Mouse (Mus musculus) heart, postnatal 36 days (tissue): Measurements from ENCODE around the gene Cdh13. TPM values are rescaled to one million over a fixed set of nuclear protein-coding genes. Genes with fewer than 3 reads are reported as not detected.

ENCODE experiments used
- DNase-seq, 2 experiments: peaks; one replicate each; pipeline ENCODE4 v3.0.0; 2021 to 2022
- intact Hi-C: fragments of 180-260 bp; cut with DNase I; formaldehyde crosslinking; loops from one replicate; pipeline ENCODE4 v1.15.1; 2025
- total RNA-seq, 2 experiments: library from RNA; stranded (reverse); gene quantifications; 2 replicates each; pipeline ENCODE4 v1.2.3; 2021

Gene Cdh13
- total RNA-seq, 2 experiments from 2014 or later, result 182 to 204 TPM

DNA sequence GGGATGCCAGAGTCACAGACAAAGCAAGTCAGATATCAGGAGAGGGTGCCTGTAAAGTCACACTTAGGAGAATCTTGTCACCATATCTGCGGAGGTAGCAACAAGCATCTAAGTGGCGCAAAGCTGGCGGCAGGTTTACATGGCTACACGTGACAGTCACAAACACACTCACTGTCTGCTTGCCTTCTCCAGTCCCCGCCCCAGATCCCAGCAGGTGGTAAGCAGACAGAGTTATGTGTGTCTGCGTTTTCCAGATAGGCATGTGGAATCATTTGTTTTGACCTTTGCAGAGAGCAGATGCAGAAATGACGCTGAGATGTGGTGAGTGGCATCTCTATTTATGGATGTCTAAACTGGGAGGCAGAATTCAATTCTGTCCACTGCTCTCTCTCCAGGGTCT is 826.1 kb downstream of the Cdh13 start:
- DNase-seq, result no peak
- intact Hi-C loops, result no loop called here

DNA sequence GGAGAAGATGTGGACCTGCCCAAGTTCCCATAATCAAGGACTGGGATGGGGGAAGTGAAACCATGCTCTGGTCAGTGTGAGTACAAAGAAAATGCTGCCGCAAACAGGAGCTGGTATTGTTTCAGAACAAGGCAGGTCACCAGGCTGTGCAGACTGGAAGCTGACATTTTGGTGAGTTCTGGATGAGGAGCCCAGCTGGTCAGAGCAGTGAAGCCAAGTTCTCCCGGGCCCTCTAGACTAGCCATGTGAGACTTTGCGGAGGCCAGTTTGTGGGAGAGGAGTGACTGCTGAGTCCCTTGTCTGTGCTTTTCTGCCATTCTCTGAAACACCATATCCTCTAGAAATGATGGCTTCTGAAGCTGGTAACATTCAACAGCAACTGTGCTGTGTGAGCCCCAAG is 829.3 kb downstream of the Cdh13 start:
- no peak for DNase-seq
- intact Hi-C loops, result no loop called here

DNA sequence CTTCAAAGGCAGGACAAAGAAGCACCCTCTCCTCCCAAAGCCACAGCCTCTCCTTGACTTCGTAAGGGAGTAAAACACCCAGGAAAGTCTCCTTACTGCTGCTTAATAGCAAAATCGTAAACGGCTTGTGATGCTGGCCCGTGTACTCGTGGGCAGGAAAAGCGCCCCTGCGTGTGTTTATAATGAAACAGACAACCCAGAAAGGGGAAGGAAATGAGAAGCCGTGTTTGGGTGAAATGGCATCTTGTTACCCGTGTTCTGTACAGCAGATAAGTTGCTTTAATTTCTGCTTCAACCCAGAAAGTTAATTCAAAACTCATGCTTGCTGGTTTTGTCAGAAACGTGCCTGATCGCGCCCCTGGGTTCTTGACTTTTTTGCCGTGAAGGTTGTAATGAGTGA is 837.7 kb downstream of the Cdh13 start:
- DNase-seq, result no peak
- intact Hi-C loops, result no loop called here

DNA sequence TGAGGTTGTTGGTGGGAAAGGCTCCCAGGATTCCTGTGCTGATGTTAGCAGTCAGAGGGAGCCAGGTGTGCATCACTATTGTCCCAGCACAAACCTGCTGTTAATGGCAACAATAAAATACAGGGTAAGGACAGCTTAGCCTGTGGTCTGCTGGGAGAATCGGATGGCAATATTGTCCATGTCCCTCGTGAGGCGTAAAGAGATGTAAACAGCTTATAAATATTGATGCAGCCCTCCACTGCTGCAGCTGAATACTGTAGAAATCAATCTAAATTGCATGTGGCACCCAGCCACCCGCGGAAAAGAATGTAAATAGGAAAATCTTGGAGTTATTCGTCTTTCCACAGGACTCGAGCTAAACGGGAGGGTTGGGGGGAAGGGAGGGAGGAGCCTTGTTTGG is 844.3 kb downstream of the Cdh13 start:
- no peak for DNase-seq
- intact Hi-C loops, result no loop called here

DNA sequence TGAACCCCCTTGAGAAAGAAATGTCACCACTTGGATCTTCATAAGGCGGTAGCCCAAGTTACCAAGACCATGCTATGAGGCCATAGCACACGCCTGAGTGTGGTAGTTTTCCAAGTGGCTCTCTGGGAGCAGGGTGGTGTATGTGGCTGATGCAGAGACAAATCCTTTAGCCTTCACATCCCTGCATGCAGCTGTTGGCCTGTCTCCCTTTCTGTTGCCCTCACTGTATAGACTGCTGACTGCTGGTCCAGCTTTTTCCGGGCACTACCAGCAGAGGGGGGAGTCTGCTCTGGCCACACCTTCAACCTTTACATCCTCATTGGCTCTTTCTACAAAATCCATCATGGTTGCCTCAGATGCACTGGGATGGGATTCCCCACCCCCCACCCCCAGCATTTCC is 844.7 kb downstream of the Cdh13 start:
- DNase-seq, result no peak
- intact Hi-C loops, result no loop called here

DNA sequence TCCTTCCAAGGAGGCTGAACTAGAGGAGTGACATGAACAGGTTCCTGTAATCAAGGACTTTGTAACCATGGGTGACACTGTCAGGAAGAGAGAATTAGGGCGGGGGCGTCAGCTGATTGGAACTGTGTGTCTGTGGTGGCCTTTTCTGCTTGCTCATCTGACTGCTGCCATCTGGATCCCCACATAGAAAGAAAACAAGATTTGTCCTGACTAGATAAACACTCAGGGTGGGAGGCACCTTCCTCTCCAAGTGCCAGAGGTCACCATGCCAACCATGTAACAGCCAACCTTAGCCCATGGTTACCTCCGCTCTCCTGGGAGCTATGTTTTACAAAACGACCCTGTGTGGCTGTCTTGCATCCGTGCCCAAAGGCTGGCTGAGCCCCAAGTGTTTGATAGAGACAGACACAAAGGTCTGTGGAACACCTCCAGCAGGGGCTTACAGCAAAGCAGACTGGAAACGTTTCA is 873.0 kb downstream of the Cdh13 start:
- no peak for DNase-seq
- intact Hi-C loops, result no loop called here

DNA sequence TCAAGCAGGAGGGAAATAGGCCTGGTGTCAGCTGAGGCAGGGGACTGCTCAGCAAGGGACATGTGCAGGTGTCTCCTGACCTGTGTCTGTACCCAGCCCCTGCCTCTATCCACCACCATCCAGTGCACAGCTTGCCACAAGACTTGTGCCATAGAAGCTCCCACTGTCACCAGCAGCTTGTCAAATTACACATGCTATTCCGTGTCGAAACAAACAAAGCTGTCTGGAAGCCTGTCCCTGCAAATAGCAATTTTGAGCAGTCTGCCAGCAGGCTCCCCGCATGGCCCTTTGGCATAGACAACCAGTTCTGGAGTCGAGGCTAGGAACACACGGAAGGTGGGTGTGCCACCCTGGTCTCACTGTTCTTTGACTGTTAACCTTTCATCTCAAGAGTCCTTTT is 875.1 kb downstream of the Cdh13 start:
- DNase-seq, result no peak
- intact Hi-C loops, result no loop called here

DNA sequence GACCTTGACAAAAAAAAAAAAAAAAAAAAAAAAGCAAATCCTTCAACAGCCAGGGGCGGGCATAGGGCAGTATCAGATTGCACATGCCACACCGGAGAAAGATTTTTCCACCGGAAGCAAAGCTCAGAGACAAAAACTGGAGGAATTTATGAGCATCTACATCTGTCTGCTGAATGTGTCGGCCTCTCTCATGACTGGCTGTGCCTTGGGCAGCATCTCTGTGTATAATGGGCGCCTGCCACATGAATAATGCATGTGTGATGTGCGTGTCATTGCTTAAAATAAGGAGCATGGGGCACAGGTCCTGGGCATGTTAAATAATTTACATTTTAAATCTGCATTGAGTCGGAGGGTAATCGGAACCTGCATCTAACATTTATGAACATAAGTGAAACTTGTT is 876.3 kb downstream of the Cdh13 start:
- intact Hi-C loops, result no loop called here
- no peak for DNase-seq

DNA sequence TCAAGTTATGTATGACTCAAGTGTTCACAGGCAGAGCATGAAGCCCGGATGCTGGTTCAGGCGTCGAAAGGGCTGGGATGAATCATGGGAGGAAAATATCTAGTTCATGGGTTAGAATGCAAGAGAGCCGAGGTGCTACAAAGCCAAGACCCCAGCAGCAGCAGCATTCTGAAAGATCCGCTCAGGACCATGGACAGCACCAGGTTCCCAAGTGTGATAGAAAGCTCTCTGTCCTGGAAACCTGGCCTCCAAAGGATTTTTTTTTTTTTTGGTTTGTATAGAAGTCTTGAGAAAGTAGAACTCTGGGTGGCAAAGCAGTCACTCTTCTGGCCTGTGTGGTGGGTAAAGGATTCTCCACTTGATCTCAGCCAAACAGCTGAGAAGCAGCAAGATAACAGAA is 880.5 kb downstream of the Cdh13 start:
- no peak for DNase-seq
- intact Hi-C loops, result no loop called here

DNA sequence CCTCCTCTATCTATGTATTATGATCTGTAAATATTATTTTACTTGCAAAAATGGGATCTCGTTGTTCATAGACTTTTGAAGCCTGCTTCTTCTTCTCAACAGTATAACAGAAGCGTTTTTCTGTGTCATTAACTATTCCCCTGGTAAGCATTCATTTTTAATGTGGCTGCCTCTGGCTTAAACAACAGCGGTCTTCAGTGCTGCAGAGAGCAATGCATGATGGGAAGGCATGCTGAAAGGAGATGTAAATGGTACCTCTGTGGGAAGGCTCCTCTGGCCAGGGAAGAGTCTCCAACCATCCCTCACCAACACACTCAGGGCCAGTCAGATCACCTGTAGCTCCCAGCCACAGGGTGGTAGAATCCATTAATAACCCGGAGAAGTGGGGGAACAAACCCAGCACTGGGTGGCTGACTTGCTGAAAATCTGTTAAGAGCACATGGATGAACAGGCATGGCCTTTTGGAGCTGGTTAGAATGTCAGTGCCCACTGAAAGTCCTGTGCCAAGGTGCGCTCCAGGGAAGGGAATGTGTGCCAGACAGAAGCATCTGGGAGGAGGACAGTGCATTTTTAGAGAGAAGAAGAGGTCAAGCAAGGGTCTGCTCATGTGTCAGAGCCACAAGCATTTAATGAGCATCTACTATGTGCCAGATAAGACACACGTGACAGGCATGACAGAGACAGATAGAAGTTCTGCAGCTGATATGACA is 893.8 kb downstream of the Cdh13 start:
- no peak for DNase-seq
- intact Hi-C loops, result no loop called here

DNA sequence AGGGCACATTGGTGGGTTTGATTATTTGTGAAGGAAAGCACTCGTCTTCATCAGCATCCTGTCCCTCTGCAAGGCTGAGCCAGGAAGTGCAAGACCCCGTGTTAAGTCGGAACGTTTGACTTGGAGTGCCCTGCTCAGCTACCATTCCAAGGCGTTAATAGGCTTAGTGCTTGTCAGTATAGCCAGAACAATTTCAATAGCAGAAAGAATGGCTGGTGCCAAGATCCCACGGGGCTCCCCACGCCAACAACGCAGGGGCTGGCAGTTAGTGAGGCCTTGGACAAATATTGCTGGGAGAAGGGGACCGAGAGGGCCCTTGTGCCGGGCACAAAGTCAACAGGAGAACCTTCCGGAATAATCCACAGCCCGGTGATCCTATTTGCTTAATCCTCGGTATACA is 897.1 kb downstream of the Cdh13 start:
- no peak for DNase-seq
- intact Hi-C loops, result no loop called here

DNA sequence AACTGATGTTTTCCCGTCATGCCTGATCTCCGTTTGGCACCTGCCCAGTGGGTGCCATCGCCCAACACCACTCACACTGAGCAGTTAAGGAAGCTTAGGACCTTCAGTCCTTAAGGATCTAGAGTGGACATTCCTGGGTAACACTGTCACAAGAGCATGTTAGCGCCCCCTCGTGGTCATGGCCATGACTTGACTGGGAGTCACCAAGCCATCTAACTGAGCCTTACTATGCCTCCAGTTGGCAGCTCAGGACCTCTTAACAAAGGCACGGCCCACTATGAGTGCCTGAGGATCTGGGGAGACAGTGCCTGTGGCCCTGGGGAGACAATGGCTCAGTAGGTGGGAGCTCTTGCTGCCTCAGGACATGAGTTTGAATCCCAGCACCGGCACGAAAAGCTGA is 912.2 kb downstream of the Cdh13 start:
- intact Hi-C loops, result no loop called here
- peak in 1 of 2 experiments; percentile 25 for DNase-seq

DNA sequence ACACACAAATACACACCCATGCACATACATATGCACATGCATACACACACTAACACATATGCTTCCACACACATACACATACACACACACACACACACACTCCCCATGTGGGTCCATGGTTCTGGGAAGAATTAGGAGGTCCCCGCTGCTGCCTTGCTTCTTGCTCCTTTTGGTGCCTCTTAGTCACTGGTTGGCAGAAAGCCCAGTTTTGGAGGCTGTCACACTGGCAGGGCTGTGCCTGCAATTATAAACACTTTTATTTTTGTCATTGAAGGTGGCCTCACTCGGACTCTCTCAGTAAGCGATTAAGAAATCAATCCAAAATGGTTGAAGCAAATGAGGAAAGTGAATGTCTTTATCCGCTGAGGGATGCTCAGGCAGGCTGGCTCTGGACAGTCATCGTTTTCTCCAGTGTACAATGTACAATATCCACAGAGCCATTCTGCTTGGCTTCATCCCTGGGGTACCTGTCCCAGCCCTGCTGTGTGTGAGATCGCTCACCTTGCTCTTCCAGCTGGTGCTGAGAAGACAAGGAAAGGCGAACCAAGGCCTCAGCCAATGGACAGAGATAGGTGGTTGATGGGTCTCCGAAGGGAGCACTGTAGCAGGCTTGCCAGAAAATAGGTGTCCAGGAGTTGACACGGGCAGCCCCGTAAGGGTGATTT is 913.1 kb downstream of the Cdh13 start:
- peak; percentile 32 to 42 for DNase-seq
- intact Hi-C loops, result no loop called here

DNA sequence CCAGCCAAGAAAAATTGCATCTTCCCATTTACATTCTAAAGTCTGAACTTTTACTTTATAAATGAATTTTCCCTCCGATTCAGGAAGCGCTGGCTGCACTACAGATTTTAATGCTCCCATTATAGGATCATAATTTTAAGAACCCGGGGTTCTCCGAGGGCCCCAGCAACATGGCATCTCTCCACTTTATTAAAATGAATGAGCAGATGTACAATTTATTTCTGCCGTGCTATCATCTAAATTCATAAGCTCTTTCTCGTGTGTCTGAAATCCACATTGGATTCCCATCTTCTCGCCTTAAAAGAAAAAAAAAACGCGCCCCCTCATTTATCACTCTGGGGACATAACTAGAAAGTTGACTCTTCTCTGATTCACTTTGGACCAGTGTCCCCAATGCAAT is 925.0 kb downstream of the Cdh13 start:
- DNase-seq, result no peak
- intact Hi-C loops, result no loop called here

DNA sequence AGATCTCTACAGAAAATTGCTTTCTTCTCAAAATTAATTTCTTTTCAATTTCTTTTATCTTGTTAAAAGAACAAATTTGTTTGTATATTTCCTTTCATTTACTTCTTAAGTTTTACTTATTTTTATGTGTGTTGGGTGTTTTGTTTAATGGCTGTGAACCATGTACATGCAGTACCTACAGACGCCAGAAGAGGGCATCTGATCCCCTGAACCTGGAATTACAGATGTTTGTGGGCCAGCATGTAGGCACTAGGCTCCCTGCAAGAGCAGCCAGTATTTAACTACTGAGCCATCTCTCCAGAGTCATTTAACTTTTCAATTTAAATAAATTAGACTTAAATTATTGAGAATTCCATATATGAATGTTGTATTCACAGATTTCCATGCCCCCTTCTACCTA is 941.0 kb downstream of the Cdh13 start:
- peak; percentile 59 to 72 for DNase-seq
- intact Hi-C loops, result loop anchor here (1.0 to 5.0 kb wide), 2 partner anchors 73 to 158 kb away; no protein-coding TSS in a partner anchor

DNA sequence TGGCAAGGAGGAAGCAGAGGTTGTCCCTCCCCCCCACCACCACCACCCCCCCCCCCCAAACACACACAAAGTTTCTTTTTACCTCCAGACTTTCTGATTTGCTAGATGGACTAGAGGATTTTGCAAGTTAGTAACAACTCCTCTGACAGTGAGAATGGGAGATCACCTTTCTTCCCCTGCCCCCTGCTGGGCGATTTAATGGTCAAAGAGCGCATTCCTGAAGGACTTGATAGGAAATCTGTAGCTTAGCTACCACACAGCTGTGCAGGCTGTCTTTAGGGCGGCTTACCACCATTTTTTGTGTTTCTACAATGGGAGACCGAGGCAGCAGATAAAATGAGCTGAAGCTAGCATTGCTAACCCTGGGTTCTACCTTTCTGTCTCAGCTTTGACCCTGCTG is 961.6 kb downstream of the Cdh13 start:
- intact Hi-C loops, result no loop called here

DNA sequence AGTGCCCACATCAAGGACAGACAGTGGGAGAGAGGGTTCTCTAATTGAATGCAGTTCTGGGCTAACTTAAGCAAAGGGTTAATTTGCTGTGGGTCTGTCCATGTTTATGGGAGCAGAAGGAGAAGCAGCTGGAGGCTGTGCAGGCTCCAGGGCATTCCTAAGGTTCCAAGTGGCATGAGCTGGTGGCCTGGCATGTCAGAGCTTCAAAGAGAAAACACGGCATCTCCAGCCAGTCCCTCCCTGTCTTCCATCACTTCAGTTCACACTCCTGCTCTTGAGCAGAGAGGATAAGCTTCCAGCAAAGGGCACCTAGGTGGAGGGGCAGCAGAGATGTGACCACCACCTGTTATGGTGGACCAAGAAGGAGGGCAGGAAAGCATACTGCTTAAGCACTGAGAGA is 962.1 kb downstream of the Cdh13 start:
- intact Hi-C loops, result no loop called here
- no peak for DNase-seq

More for the DNA sequence above, 961.6 kb downstream of the Cdh13 start:
- DNase-seq, result no peak

DNA sequence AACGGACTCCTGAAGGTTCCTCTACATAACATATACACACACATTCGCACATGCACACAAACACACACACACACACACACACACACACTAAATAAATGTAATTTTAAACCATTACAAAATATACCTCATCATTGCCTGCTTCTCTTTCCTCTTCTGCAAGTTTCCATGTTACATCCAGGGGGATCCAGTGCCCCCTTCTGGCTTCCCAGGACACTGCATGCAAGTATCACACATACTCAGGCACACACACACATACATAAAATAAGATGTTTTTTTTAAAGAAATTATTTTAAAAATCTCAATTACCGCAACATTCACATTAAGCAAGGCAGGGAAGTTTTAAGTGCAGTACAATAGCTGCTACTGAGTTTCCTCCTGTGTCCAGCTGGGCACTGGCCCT is 970.8 kb downstream of the Cdh13 start:
- intact Hi-C loops, result no loop called here
- no peak for DNase-seq

DNA sequence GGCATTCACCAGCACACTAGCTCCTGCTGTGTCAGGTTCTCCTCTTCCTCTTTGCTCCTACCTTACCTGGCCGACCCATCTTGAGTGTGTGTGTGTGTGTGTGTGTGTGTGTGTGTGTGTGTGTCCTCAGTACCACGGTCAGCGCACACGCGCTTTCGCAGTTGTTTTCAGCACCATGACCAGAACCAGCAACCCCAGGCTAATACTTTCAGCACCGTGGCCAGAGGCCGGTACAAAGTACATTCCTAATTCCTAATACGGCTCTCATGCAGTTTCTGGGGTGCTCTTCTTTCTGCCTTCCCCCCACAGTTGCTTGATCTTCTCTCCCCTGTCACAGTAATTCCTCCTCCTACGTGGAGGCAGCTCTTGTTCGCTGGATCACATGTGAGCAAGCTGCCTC is 975.1 kb downstream of the Cdh13 start:
- intact Hi-C loops, result no loop called here
- no peak for DNase-seq

DNA sequence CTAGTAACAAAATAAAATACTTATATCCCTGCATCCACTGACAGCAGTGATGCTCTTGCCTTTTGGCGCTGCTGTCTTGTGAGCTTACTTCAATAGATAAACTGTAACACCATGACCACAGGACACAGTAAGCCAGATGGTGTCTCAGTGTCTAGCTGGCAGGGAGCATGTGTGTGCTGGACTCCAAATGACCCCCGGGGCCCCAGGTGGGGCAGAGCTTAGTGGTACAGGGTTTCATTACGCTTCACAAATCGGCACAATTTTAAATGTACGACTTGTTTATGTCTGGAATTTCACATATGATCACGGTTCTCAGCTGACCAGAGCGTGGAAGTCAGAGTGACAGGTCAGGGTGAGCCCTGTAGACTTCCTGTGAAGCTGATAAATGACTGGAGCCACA is 980.2 kb downstream of the Cdh13 start:
- DNase-seq, result no peak
- intact Hi-C loops, result no loop called here

DNA sequence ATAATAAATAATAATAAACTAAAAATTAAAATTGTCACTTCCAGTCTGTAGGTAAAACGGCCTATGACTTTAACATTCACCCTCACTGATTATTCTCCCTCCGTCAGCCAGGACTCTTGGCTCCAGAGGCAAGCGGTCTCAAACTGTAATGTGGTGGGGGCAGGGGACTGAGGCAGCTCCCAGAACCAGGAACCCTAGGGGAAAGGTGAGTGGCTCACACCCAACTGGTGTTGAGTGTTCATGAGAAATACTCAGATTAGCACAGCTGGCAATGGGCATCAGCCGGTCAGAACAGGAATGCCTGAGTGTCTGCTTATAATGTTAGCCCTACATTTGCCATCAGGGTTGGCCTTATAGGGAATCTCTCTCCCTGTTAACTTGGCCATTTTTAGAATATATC is 982.8 kb downstream of the Cdh13 start:
- no peak for DNase-seq
- intact Hi-C loops, result no loop called here

DNA sequence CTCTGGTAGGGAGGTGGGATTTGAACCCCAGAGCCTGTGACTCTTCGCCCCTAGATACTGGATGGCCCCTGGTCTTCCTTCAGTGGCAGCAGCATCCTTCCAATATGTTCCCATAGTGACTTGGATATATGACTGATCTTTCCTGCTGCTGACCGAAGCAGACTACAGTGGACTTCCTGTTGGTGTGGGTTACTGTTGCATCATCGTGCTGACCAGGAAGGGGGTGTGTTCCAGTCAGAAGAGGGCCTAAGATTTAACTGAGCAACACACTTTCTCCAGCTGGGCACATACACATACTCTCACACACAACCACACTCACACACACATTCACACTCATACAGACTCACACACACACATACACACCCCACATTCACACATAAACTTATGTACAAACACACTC is 986.0 kb downstream of the Cdh13 start:
- intact Hi-C loops, result no loop called here

DNA sequence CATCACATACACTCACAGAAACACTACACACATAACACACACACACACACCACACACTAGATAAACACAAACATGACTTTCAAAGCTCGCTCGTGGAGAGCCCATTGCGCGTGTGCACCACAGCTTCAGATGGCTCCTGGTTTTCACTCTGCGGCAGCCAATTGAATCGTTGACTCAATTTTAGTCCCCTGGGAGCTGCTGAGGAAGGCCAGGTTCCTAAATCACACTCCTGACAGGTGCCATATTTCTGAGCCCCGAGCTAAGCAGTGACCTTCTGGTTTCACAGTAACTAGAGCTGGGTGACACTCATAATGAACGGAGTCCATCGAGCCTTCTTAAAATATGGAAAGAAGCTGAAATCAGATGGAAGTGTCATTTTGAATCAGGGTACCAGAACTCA is 986.8 kb downstream of the Cdh13 start:
- intact Hi-C loops, result no loop called here
- DNase-seq, result no peak

More for the DNA sequence above, 986.0 kb downstream of the Cdh13 start:
- DNase-seq, result no peak
